Mouse (Mus musculus) hindbrain, postnatal 0 days (tissue): ENCODE measurements around the gene Atxn2. TPM values are rescaled to one million over a fixed set of nuclear protein-coding genes. Genes with fewer than 3 reads are reported as not detected.

Source experiments
- ATAC-seq: fragments of 200-750 bp; cut with Nextera tagmentation; 2 replicates; pipeline ENCODE4 v1.8.0; 2017; ENCODE audit warnings: mild to moderate bottlenecking, moderate TSS enrichment, moderate library complexity
- DNase-seq: peaks from one replicate; pipeline ENCODE4 v3.0.0-alpha.2; 2015; ENCODE audit warnings: low spot score
- H3K27ac ChIP-seq: fragments of 300-500 bp; sonication (generic); 2 replicates; pipeline ENCODE4 v1.5.1; 2014; ENCODE audit warnings: mild to moderate bottlenecking
- H3K27me3 ChIP-seq: fragments of 300-500 bp; sonication (generic); 2 replicates; pipeline ENCODE4 v1.6.1; 2014; ENCODE audit warnings: low read length, mixed read lengths; ENCODE audit not compliant: insufficient read depth
- H3K36me3 ChIP-seq: fragments of 300-500 bp; sonication (generic); 2 replicates; pipeline ENCODE4 v1.6.1; 2014; ENCODE audit warnings: low read length, mixed read lengths; ENCODE audit not compliant: insufficient read depth
- H3K4me1 ChIP-seq: fragments of 300-500 bp; sonication (generic); 2 replicates; pipeline ENCODE4 v1.6.1; 2014; ENCODE audit warnings: antibody characterized with exemption, low read length, mixed read lengths; ENCODE audit not compliant: insufficient read depth
- H3K4me2 ChIP-seq: fragments of 300-500 bp; sonication (generic); 2 replicates; pipeline ENCODE4 v1.6.1; 2014; ENCODE audit warnings: low read depth, mild to moderate bottlenecking, low read length, moderate library complexity, mixed read lengths
- H3K4me3 ChIP-seq: fragments of 300-500 bp; sonication (generic); 2 replicates; pipeline ENCODE4 v1.5.1; 2014; ENCODE audit warnings: low read length
- H3K9ac ChIP-seq: fragments of 300-500 bp; sonication (generic); replicated peaks from 2 replicates; pipeline ENCODE4 v1.6.1; 2014; ENCODE audit warnings: mild to moderate bottlenecking, low read length, moderate library complexity, mixed read lengths
- H3K9me3 ChIP-seq: fragments of 300-500 bp; sonication (generic); 2 replicates; pipeline ENCODE4 v1.6.1; 2016; ENCODE audit warnings: low read length, mixed read lengths
- CTCF ChIP-seq: IDR thresholded peaks from 2 replicates; pipeline ENCODE4 v1.5.1; 2016; ENCODE audit warnings: antibody characterized with exemption, control low read depth, low read depth
- WGBS: fragments of 180-500 bp; shearing (Covaris S2); extraction: QIAGEN DNeasy Blood & Tissue Kit; methylation state at CpG from one replicate; pipeline ENCODE4 v1.1.7; 2014; 5-methylcytosine and 5-hydroxymethylcytosine counted together
- polyA plus RNA-seq: library from polyadenylated mRNA; unstranded; fragments of >200 nt; fragmentation: Nextera tagmentation; extraction: Ambion mirVana; gene quantifications from 2 replicates; pipeline ENCODE4 v1.2.1, GENCODE M21; 2015
- total RNA-seq: library from RNA; depleted of rRNA; stranded (reverse); fragments of >200 nt; gene quantifications from 2 replicates; pipeline ENCODE4 v1.2.3, GENCODE M21; 2014

Atxn2 gene
- total and polyA plus RNA-seq, 2 experiments from 2014 or later = 83.5 to 118 TPM

DNA sequence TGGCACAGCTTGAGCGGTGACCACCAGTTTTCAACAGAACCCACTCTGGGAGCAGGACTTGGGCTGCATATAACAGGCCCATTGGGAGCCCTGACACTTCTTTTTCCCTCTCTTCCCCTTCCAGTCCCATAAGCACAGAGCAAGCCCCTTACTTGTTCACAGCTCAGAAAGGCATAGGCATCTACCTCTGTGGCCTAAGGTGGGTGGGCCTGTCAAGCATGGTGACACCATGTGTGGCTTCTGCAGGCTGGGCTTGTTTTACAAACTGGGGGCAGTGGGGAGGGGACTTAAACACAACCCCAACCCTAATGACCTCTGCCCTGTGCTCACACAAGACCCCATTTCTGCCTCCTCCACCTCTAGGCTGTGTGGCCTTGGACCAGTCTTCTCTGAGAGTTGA lies 112.5 kb downstream of the Atxn2 start:
- 79% methylated on average over 1 of the region's 1 CpGs for WGBS
- Histone ChIP-seq H3K36me3 (peaks cover 10% of the 10 kb centered on the region), H3K9me3 (no peaks in the 10 kb centered on the region), H3K27ac (peak overlapping the region; percentile 34; the same call in 1 of the 2 replicates), H3K4me2 (no peak overlapping the region), H3K4me1 (0 out of 2 replicates have a peak, but pooled peaks cover 7% of the 10 kb centered on the region), H3K27me3 (no peaks in the 10 kb centered on the region), H3K9ac (no peak overlapping the region), H3K4me3 (no peak overlapping the region)
- no peak for ATAC-seq
- no peak for DNase-seq
- TF ChIP-seq CTCF = no peak

DNA sequence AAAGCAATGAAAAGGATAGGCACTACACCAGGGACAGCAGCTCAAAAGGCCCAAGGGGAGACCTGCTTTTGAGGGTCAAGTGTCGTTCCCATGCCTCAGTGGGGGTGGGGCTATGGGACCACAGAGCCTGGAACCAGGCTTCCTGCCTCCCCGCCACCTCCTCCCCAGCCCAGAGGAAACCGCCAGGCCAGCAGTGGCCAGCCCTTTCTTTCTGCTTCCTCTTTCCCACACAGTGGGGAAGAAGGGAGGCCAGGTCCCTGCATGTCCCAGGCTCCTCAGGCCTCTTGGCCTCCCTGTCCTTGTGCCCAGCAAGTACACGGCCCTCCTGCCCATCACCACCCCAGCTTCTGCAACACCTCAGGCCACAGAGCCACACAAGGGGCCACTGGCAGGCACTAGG lies 113.0 kb downstream of the Atxn2 start:
- Histone ChIP-seq H3K4me3 (no peak overlapping the region), H3K36me3 (peaks cover 5% of the 10 kb centered on the region), H3K4me2 (no peak overlapping the region), H3K4me1 (peaks cover 9% of the 10 kb centered on the region; the same call in 1 of the 2 replicates), H3K9me3 (no peaks in the 10 kb centered on the region), H3K27me3 (no peaks in the 10 kb centered on the region), H3K27ac (peak overlapping the region; percentile 34; the same call in 1 of the 2 replicates), H3K9ac (no peak overlapping the region)
- no peak for TF ChIP-seq CTCF
- WGBS = 48% methylated on average over 4 of the region's 4 CpGs
- DNase-seq = no peak
- no peak for ATAC-seq

DNA sequence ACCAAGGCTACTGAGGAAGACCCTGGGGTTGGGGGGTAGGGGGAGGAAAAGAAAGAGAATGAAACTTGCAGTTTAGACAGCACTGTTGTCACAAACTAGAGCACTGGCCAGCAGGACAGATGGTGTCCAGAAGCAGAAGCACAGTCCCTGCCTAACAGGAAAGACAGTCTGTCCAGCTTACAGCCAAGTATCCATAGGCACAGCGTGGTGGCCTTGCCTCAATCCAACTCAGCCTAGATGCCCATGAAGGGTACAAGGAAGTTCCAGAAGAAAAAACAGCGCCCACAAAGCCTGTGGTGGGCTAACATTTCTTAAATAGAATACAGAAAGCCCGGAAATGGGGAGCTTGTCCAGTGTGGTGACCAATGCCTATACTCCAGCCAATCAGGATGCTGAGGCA lies 114.5 kb downstream of the Atxn2 start:
- no peak for TF ChIP-seq CTCF
- no peak for DNase-seq
- Histone ChIP-seq H3K27me3 (no peaks in the 10 kb centered on the region), H3K4me3 (no peak overlapping the region), H3K4me1 (peaks cover 9% of the 10 kb centered on the region; the same call in 1 of the 2 replicates), H3K9ac (no peak overlapping the region), H3K4me2 (no peak overlapping the region), H3K36me3 (no peaks in the 10 kb centered on the region), H3K27ac (no peak overlapping the region), H3K9me3 (no peaks in the 10 kb centered on the region)
- 80% methylated on average over 3 of the region's 3 CpGs for WGBS
- ATAC-seq = no peak

DNA sequence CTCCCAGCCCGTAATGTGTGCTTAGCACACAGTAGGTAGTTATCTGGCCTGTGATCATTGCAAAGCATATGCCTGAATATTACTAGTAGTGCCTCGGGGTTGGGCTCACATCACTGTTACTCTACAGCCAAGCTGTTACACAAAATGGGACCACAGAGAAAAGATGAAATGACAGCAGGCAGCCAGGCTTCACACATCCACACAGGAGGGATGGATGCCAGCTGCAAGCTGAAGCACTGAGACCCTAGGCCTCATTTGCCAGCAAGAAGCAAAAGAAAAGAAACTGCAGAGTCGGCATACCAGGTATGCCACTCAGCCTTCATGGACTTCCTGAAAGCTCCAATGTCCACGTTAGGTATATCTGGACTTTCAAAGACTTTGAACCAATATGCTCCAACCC lies 116.7 kb downstream of the Atxn2 start:
- no peak for ATAC-seq
- Histone ChIP-seq H3K27me3 (no peaks in the 10 kb centered on the region), H3K9ac (peak overlapping the region; percentile 40; the same call in 1 of the 2 replicates), H3K36me3 (no peaks in the 10 kb centered on the region), H3K4me2 (peak overlapping the region; percentile 84), H3K4me3 (no peak overlapping the region), H3K9me3 (no peaks in the 10 kb centered on the region), H3K27ac (no peak overlapping the region), H3K4me1 (peaks cover 9% of the 10 kb centered on the region; the same call in 1 of the 2 replicates)
- TF ChIP-seq CTCF = no peak
- no peak for DNase-seq
- WGBS = 60% methylated on average over 4 of the region's 4 CpGs

DNA sequence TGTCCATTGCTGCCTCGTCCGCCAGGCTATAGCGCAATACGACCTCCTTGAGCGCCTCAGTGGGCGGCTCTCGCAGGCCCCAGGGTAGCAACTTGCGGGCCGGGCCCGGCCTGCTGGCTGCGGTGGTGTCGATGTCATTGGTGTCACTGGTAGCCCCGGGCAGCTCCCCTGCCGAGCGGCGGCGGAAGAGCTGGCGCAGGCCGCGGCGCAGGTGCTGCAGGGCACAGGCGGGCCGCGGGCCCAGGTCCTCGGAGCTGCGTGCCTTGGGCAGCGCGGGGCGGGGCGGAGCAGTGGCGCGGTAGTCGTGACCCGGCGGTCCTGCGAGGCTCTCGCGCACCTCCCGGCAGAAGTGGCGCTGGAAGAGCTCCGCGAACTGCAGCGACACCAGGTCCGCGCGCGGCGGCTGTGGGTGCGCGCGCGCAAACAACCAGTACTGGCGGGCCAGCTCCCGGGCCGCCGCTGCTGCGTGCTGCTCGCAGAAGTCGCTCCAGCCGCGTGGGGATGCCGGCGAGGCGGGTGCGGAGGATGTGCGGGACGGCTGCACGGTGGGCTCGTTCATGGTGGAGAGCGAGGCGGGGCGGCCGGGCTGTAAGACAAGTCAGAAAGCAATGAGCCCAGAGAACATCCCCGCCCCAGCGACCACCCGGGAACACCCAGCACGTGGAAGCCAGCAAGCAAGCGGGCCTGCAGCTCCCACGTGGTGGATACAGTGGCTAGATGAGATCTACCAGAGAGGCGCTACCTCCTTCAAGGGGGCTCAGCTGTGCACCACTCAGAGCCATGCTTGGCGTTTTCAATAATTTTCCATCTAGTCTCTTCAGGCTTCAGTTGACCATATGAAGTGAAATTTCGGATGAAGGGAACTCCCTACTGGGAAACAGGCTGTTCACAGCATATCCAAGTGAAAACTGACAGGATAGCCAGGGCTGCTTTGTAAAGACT lies 117.6 kb downstream of the Atxn2 start:
- H3K9ac ChIP-seq = peak overlapping the region; percentile 40; the same call in 1 of the 2 replicates
- H3K4me3 ChIP-seq = peak overlapping the region; percentile 41
- DNase-seq (peak; percentile 69), ATAC-seq (peak; percentile 68)
- H3K9me3 ChIP-seq = no peaks in the 10 kb centered on the region
- peaks cover 10% of the 10 kb centered on the region for H3K4me1 ChIP-seq
- TF ChIP-seq CTCF = no peak; the same call in 1 of the 2 replicates
- no peaks in the 10 kb centered on the region for H3K27me3 ChIP-seq
- peak overlapping the region; percentile 84 for H3K4me2 ChIP-seq
- 8% methylated on average over 81 of the region's 82 CpGs for WGBS
- H3K27ac ChIP-seq = peak overlapping the region; percentile 12; the same call in 1 of the 2 replicates
- no peaks in the 10 kb centered on the region for H3K36me3 ChIP-seq

DNA sequence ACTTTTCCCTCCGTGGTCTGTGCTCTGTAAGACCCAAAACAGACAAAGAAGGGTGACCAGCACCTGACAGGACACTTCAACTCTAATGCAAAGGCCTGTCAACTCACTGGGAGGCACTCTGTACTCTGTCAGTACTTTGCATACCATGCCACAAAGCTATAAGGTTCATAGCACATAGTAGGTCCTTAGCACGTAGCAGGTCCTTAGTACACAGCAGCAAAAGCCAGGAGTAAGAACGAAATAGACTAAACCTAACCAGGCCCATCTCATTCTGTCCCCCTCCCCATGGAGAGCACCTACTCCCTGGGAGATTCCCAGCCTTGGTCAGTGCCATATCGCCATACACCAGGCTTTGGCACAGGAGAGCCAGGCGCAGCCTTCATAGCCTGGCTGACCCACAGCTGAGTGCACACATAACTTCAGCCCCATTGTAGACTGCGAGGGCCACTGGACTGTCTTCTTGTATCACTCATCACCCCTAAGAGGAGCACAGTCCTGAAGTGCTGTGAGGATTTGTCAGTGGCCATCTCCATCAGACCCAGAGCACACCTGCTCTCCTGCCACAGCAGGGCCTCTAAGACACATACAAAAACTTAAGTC lies 120.0 kb downstream of the Atxn2 start:
- 89% methylated on average over 6 of the region's 6 CpGs for WGBS
- no peak overlapping the region for H3K4me3 ChIP-seq
- no peaks in the 10 kb centered on the region for H3K27me3 ChIP-seq
- no peak overlapping the region for H3K9ac ChIP-seq
- no peak for DNase-seq
- no peaks in the 10 kb centered on the region for H3K36me3 ChIP-seq
- H3K4me1 ChIP-seq = peaks cover 21% of the 10 kb centered on the region
- no peak overlapping the region for H3K4me2 ChIP-seq
- H3K9me3 ChIP-seq = no peaks in the 10 kb centered on the region
- ATAC-seq = no peak
- no peak overlapping the region for H3K27ac ChIP-seq
- no peak for TF ChIP-seq CTCF
